Mouse (Mus musculus) ES-E14 (cell line): ENCODE measurements at regions not wholly inside any gene's neighbourhood (a gene's known extent, or its start where the extent isn't known, plus 50 kb on each side); places are given as distances from the start of the nearest gene placed in this dataset.

ENCODE experiments used
- DNase-seq: peaks from one replicate; pipeline ENCODE4 v3.0.0-alpha.2; 2013; ENCODE audit warnings: low read depth, low spot score
- H3K27ac ChIP-seq: 2 replicates; pipeline ENCODE4 v1.5.1; 2012; ENCODE audit warnings: low read depth, mild to moderate bottlenecking, low read length, moderate library complexity, mixed read lengths; ENCODE audit not compliant: poor library complexity, insufficient read depth, severe bottlenecking
- H3K36me3 ChIP-seq: 2 replicates; pipeline ENCODE4 v1.6.1; 2012; ENCODE audit warnings: mild to moderate bottlenecking, low read length, moderate library complexity, mixed read lengths; ENCODE audit not compliant: control insufficient read depth, poor library complexity, insufficient read depth, severe bottlenecking
- H3K4me1 ChIP-seq, 2 experiments: fragments of 150-350 bp in 1 of 2; sonication (generic) in 1 of 2; 2 replicates each; pipeline ENCODE4 v1.6.1; 2012; ENCODE audit warnings: low read length in 2 of 2, mild to moderate bottlenecking in 1 of 2, mixed read lengths in 1 of 2; ENCODE audit not compliant: control insufficient read depth in 2 of 2, insufficient read depth in 2 of 2, poor library complexity in 1 of 2
- H3K4me3 ChIP-seq, 2 experiments: fragments of 150-350 bp in 1 of 2; sonication (generic) in 1 of 2; 2 replicates each; pipeline ENCODE4 v1.5.1; 2012; ENCODE audit warnings: low read length in 2 of 2, low read depth in 1 of 2, mild to moderate bottlenecking in 1 of 2, mixed read lengths in 1 of 2; ENCODE audit not compliant: insufficient read depth in 1 of 2, poor library complexity in 1 of 2, severe bottlenecking in 1 of 2
- H3K9ac ChIP-seq: 2 replicates; pipeline ENCODE4 v1.6.1; 2012; ENCODE audit warnings: low read depth, mild to moderate bottlenecking, low read length, mixed read lengths; ENCODE audit not compliant: poor library complexity, insufficient read depth, severe bottlenecking
- H3K9me3 ChIP-seq: fragments of 150-350 bp; sonication (generic); 2 replicates; pipeline ENCODE4 v1.6.1; 2012; ENCODE audit warnings: low read depth, mild to moderate bottlenecking, low read length; ENCODE audit not compliant: control insufficient read depth, insufficient read depth
- CHD2 ChIP-seq: IDR thresholded peaks from 2 replicates; pipeline ENCODE4 v1.6.1; 2014; ENCODE audit warnings: mild to moderate bottlenecking, low read depth, low read length, inconsistent platforms
- HCFC1 ChIP-seq: IDR thresholded peaks from 2 replicates; pipeline ENCODE4 v1.6.1; 2012; ENCODE audit warnings: low read length, inconsistent platforms, borderline replicate concordance; ENCODE audit not compliant: insufficient read depth
- MAFK ChIP-seq: IDR thresholded peaks from 2 replicates; pipeline ENCODE4 v1.6.1; 2014; ENCODE audit warnings: mild to moderate bottlenecking, low read depth, low read length, inconsistent platforms; ENCODE audit not compliant: insufficient read depth
- ZC3H11A ChIP-seq: IDR thresholded peaks from 2 replicates; pipeline ENCODE4 v1.6.1; 2012; ENCODE audit warnings: low read depth, mild to moderate bottlenecking, inconsistent platforms, low read length, borderline replicate concordance
- ZNF384 ChIP-seq: IDR thresholded peaks from 2 replicates; pipeline ENCODE4 v1.6.1; 2012; ENCODE audit warnings: low read depth, low read length, inconsistent platforms
- in situ Hi-C, 2 experiments: fragments of 600-800 bp; cut with MboI; formaldehyde crosslinking; loops; one replicate each; pipeline ENCODE4 v1.15.1; 2025; ENCODE audit warnings: low sequenced_read_pairs in 2 of 2, inconsistent platforms in 1 of 2; ENCODE audit not compliant: unreplicated experiment in 2 of 2

GRCm38 (mm10) chr7:136570911-136571310 lies 323.5 kb upstream of the Mgmt start:
- in situ Hi-C loops, result no loop called here
- no peak overlapping the region for H3K4me3 ChIP-seq
- no peaks in the 10 kb centered on the region for H3K36me3 ChIP-seq
- H3K9ac ChIP-seq, result no peak overlapping the region
- H3K9me3 ChIP-seq, result no peaks in the 10 kb centered on the region
- TF ChIP-seq MAFK, result no peak
- TF ChIP-seq CHD2, result no peak
- TF ChIP-seq ZC3H11A, result no peak
- no peak for TF ChIP-seq HCFC1
- TF ChIP-seq ZNF384, result no peak
- DNase-seq, result no peak
- H3K4me1 ChIP-seq, result no peaks in the 10 kb centered on the region
- no peak overlapping the region for H3K27ac ChIP-seq

- Histone ChIP-seq H3K9ac (no peak overlapping the region), H3K36me3 (no peaks in the 10 kb centered on the region), H3K4me1 (peaks cover 0 to 2% of the 10 kb centered on the region in 2 experiments; a peak in 1 of 4 replicates), H3K27ac (no peak overlapping the region), H3K4me3 (no peak overlapping the region), H3K9me3 (no peaks in the 10 kb centered on the region)
- no peak for DNase-seq
- in situ Hi-C loops, result no loop called here
- no peak for TF ChIP-seq HCFC1
- TF ChIP-seq ZC3H11A, result no peak
- no peak for TF ChIP-seq CHD2
- no peak for TF ChIP-seq ZNF384
- TF ChIP-seq MAFK, result no peak
Observed at GRCm38 (mm10) chr7:136581896-136582295, 312.5 kb upstream of the Mgmt start.

- Histone ChIP-seq H3K9ac (no peak overlapping the region), H3K27ac (no peak overlapping the region), H3K4me1 (peaks cover 0 to 2% of the 10 kb centered on the region in 2 experiments; a peak in 1 of 4 replicates), H3K4me3 (no peak overlapping the region), H3K9me3 (no peaks in the 10 kb centered on the region), H3K36me3 (no peaks in the 10 kb centered on the region)
- TF ChIP-seq CHD2 (no peak), MAFK (no peak), ZC3H11A (no peak), ZNF384 (no peak), HCFC1 (no peak)
- DNase-seq, result no peak
- in situ Hi-C loops, result no loop called here
Observed at GRCm38 (mm10) chr7:136584361-136584760, 310.1 kb upstream of the Mgmt start.

- Histone ChIP-seq H3K9me3 (no peaks in the 10 kb centered on the region), H3K9ac (no peak overlapping the region), H3K4me3 (no peak overlapping the region), H3K4me1 (peaks cover 0 to 2% of the 10 kb centered on the region in 2 experiments; a peak in 1 of 4 replicates), H3K36me3 (no peaks in the 10 kb centered on the region), H3K27ac (no peak overlapping the region)
- TF ChIP-seq ZC3H11A (no peak), CHD2 (no peak)
- in situ Hi-C loops, result no loop called here
- no peak for DNase-seq
Observed at GRCm38 (mm10) chr7:136588491-136588890, 305.9 kb upstream of the Mgmt start.

- in situ Hi-C loops, result loop anchor here in 1 of 2 experiments (10.0 kb wide), 1 partner anchor 724 kb away; the partner anchor contains the start of gene Ebf3
- Histone ChIP-seq H3K9ac (no peak overlapping the region), H3K27ac (no peak overlapping the region), H3K4me3 (no peak overlapping the region), H3K36me3 (no peaks in the 10 kb centered on the region), H3K9me3 (no peaks in the 10 kb centered on the region), H3K4me1 (no peaks in the 10 kb centered on the region)
- TF ChIP-seq MAFK, result no peak
- TF ChIP-seq ZC3H11A, result peak; percentile 79; the same call in 1 of the 2 replicates
- peak; percentile 29 for DNase-seq
Observed at GRCm38 (mm10) chr7:136590947-136591346, 303.5 kb upstream of the Mgmt start.
